Mouse (Mus musculus) megakaryocyte, embryonic 14.5 days (primary cell): ENCODE measurements around the gene Mlxip.

Experiments used
- FLI1 ChIP-seq: IDR thresholded peaks from 2 replicates; pipeline ENCODE4 v1.6.1; 2012; ENCODE audit warnings: low read length, inconsistent platforms, mixed read lengths
- GATA1 ChIP-seq: IDR thresholded peaks from 3 replicates; pipeline ENCODE4 v1.6.1; 2012; ENCODE audit warnings: mixed read lengths, low read length, inconsistent platforms, borderline replicate concordance

DNA sequence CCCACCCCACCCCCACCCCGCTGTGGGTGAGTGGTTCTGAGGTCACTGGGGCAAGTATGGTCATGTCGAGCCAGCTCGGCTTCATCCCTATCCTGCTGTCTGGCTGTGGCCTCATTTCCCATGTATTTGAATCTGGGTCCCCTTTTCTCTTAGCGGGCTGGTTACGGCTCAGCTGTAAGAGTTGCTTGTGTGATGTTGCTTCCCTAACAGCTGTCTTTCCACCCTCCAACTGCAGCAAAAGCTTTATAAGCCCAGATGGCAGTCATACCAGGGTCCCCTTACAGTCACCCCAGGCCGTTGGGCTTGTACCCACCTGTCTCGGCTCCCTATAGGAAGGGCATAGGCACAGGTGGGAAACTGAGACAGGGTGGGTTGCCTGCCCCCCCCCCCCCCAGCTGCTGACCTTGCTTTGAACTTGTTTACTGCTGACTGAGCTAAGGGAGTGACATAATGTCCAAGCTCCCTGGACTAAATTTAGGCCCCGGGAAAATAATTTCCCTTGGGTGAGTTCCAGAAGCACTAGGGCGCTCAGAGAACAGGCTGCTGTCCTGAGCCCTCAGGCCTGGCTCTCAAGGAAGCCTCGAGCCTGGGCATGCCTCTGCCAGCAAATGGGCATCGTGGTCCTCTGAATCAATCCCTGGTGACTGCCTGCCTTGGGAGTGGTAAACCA lies 30.2 kb upstream of the Mlxip start:
- TF ChIP-seq GATA1 (no peak), FLI1 (no peak)
